Mouse (Mus musculus) 3134 (cell line): Measurements from ENCODE around the gene Chil6.

Experiments
- DNase-seq: peaks from one replicate; pipeline ENCODE4 v3.0.0-alpha.2; 2011; ENCODE audit warnings: low spot score; ENCODE audit not compliant: insufficient read length; ENCODE audit errors: extremely low read depth

Gene Chil6

DNA sequence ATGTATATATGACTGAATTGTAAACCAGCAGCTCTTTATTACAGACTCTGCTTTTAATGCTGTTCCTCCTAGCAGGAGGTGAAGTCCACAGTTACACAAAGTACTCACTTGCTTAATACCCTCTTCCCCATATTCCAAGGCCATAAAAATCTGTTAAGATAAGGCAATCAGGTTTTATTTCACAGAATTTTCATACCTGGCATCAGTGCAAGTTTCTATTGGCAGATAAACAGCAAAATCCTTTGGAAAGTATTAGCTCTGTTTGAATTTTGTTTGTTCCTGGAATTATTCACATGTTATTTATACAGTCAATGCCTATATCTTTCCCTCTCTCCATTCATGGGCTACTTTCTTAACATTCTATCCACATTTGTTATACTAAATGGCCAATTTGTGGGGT lies at the start of gene Chil6:
Chil6 (minus strand) TSS at position 101 of the 400 bp plus-strand sequence.
- no peak for DNase-seq

DNA sequence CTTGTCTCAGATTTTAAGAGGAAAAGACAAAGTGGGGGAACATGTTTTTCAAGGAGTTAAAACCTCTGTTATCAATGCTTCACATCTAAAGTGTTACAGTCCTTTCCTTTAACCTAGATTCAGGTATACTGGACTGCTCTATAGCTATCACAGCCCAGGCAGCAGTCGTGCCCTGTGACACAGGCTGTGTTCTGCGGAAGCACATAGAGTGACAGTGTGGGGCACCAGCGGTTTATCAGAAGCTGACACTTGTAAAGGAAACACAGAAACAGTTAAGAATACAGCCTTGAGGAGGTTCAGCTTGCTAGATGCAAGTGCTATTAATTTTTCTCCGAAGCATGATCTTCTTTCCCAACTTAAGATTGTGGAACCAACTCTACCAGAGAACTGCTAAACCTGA lies 46.6 kb upstream of the Chil6 start:
- DNase-seq: no peak

DNA sequence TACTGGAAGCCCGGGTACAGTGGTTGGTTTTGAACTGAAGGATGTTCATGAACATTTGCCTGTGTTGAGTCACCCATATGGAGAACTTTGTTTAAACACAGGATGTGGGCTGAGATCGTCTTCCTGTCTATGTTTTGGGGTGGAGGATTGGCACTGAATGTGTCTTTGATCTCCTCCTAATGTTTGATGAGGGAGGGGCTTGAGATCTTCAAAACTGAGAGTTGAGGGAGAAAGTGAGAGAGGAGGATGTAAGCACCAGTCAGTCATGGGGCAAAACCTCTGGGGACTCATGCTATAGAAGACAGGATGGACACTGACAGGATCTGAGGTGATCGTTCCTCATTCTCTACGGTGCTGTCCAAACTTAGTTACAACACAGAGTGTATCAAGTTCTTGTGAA lies 43.6 kb upstream of the Chil6 start:
- no peak for DNase-seq

GRCm38 (mm10) chr3:106448995-106449394 lies 43.0 kb upstream of the Chil6 start:
- no peak for DNase-seq

DNA sequence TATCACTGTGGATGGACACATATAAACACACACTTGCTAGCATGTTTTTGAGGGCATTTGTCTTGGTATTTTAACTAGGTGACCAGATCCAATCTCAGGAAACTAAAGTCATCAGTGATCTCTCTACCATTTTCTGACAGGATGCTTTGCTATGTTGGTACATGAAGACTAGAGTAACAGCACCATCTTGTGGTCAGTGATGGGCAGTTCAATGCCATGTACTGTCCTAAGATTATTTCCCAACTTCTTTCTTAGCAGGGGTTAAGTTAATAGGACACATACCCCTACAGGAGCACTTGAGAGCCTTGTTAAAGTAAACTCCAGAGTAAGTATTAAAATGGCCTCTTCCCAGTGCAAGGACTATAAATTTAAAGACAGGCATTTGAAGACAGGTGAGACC lies 42.6 kb upstream of the Chil6 start:
- peak; percentile 15 for DNase-seq
